Mouse (Mus musculus): ENCODE data around the gene Olfr658. TPM values are rescaled to one million over a fixed set of nuclear protein-coding genes. Genes with fewer than 3 reads are reported as not detected.

The Olfr658 gene
- polyA plus RNA-seq, 1 experiment from 2014 or later, result not detected

GRCm38 (mm10) chr7:104601679-104602078 is 45.4 kb downstream of the Olfr658 start, which contains the start of gene Olfr655:
TSS of gene Olfr655 (minus strand) at chr7:104601779.
- ATAC-seq (ENCODE audit: insufficient read depth), result no peak
- 78% methylated on average over 2 of the region's 2 CpGs for WGBS

More at GRCm38 (mm10) chr7:104601679-104602078, 45.4 kb downstream of the Olfr658 start, which contains the start of gene Olfr655:
- Histone ChIP-seq H3K36me3 (ENCODE audit: insufficient read depth) (no peaks in the 10 kb centered on the region), H3K4me1 (ENCODE audit: insufficient read depth) (no peaks in the 10 kb centered on the region), H3K9ac (no peak within 1 kb of the TSS), H3K4me3 (ENCODE audit: low read depth, low read length) (no peak within 1 kb of the TSS), H3K9me3 (ENCODE audit: low read depth, low read length) (no peaks in the 10 kb centered on the region), H3K27ac (ENCODE audit: low read depth) (no peak within 1 kb of the TSS), H3K27me3 (ENCODE audit: insufficient read depth, low read length) (no peaks in the 10 kb centered on the region), H3K4me2 (no peak within 1 kb of the TSS)
- no peak for TF ChIP-seq CTCF (IDR thresholded peaks at IDR 0.05; ENCODE audit: low read depth)
- DNase-seq, result no peak

Other genes starting within 250 kb of the Olfr658 start
- gene Trim30c, start 246.5 kb downstream of the Olfr658 start, polyA plus RNA-seq (2014; fragmentation: Nextera tagmentation; extraction: Ambion mirVana), result 0.24 and 0.32 TPM in 2 replicates
- gene Trim30a, start 182.1 kb downstream of the Olfr658 start, polyA plus RNA-seq (2014; fragmentation: Nextera tagmentation; extraction: Ambion mirVana), result 0.71 and 1.2 TPM in 2 replicates
- 0.29 and 0.46 TPM in 2 replicates for gene Trim30d, start 139.5 kb downstream of the Olfr658 start, polyA plus RNA-seq (2014; fragmentation: Nextera tagmentation; extraction: Ambion mirVana)
- not detected in 2 replicates for gene Olfr651, start 97.2 kb downstream of the Olfr658 start, polyA plus RNA-seq (2014; fragmentation: Nextera tagmentation; extraction: Ambion mirVana)
- not detected in 2 replicates for gene Olfr652, start 86.4 kb downstream of the Olfr658 start, polyA plus RNA-seq (2014; fragmentation: Nextera tagmentation; extraction: Ambion mirVana)
- gene Olfr653, start 70.0 kb downstream of the Olfr658 start, polyA plus RNA-seq (2014; fragmentation: Nextera tagmentation; extraction: Ambion mirVana), result not detected in 2 replicates
- not detected in 2 replicates for gene Olfr654, start 60.3 kb downstream of the Olfr658 start, polyA plus RNA-seq (2014; fragmentation: Nextera tagmentation; extraction: Ambion mirVana)
- gene Olfr655, start 45.5 kb downstream of the Olfr658 start, polyA plus RNA-seq (2014; fragmentation: Nextera tagmentation; extraction: Ambion mirVana), result not detected in 2 replicates
- not detected in 2 replicates for gene Olfr656, start 33.4 kb downstream of the Olfr658 start, polyA plus RNA-seq (2014; fragmentation: Nextera tagmentation; extraction: Ambion mirVana)
- gene Olfr657, start 22.5 kb downstream of the Olfr658 start, polyA plus RNA-seq (2014; fragmentation: Nextera tagmentation; extraction: Ambion mirVana), result not detected in 2 replicates
- not detected in 2 replicates for gene Olfr659, start 19.4 kb upstream of the Olfr658 start, polyA plus RNA-seq (2014; fragmentation: Nextera tagmentation; extraction: Ambion mirVana)
- not detected in 2 replicates for gene Olfr661, start 39.2 kb upstream of the Olfr658 start, polyA plus RNA-seq (2014; fragmentation: Nextera tagmentation; extraction: Ambion mirVana)
- not detected in 2 replicates for gene Usp17le, start 130.2 kb upstream of the Olfr658 start, polyA plus RNA-seq (2014; fragmentation: Nextera tagmentation; extraction: Ambion mirVana)
- not detected in 2 replicates for gene Usp17lb, start 195.3 kb upstream of the Olfr658 start, polyA plus RNA-seq (2014; fragmentation: Nextera tagmentation; extraction: Ambion mirVana)
- not detected in 2 replicates for gene Usp17la, start 209.7 kb upstream of the Olfr658 start, polyA plus RNA-seq (2014; fragmentation: Nextera tagmentation; extraction: Ambion mirVana)
- gene Olfr665, start 230.7 kb upstream of the Olfr658 start, polyA plus RNA-seq (2014; fragmentation: Nextera tagmentation; extraction: Ambion mirVana), result not detected in 2 replicates
- not detected in 2 replicates for gene Olfr666, start 248.6 kb upstream of the Olfr658 start, polyA plus RNA-seq (2014; fragmentation: Nextera tagmentation; extraction: Ambion mirVana)